Mouse (Mus musculus) heart, embryonic 13.5 days (tissue): ENCODE results near the gene Spin2-ps6. TPM values are rescaled to one million over a fixed set of nuclear protein-coding genes. Genes with fewer than 3 reads are reported as not detected.
"Not testable (repeated sequence)": the region's sequence is repeated elsewhere in the genome, so short reads cannot be mapped to it uniquely, and the experiment has no call there.

Source experiments
- ATAC-seq: fragments of 200-750 bp; cut with Nextera tagmentation; 2 replicates; pipeline ENCODE4 v1.8.0; 2017; ENCODE audit warnings: moderate TSS enrichment; ENCODE audit not compliant: insufficient number of reproducible peaks, low FRiP score, low TSS enrichment; ENCODE audit errors: extremely low read depth
- H3K27ac ChIP-seq: fragments of 300-500 bp; sonication (generic); replicated peaks from 2 replicates; pipeline ENCODE4 v1.5.1; 2015; ENCODE audit warnings: moderate library complexity, mild to moderate bottlenecking, inconsistent platforms
- H3K27me3 ChIP-seq: fragments of 300-500 bp; sonication (generic); replicated peaks from 2 replicates; pipeline ENCODE4 v1.6.1; 2015; ENCODE audit warnings: mild to moderate bottlenecking, inconsistent platforms
- H3K36me3 ChIP-seq: fragments of 300-500 bp; sonication (generic); 2 replicates; pipeline ENCODE4 v1.6.1; 2015; ENCODE audit warnings: mild to moderate bottlenecking, inconsistent platforms
- H3K4me1 ChIP-seq: fragments of 300-500 bp; sonication (generic); 2 replicates; pipeline ENCODE4 v1.6.1; 2015; ENCODE audit warnings: inconsistent platforms
- H3K4me2 ChIP-seq: fragments of 300-500 bp; sonication (generic); 2 replicates; pipeline ENCODE4 v1.6.1; 2015; ENCODE audit warnings: inconsistent platforms, mild to moderate bottlenecking, moderate library complexity
- H3K4me3 ChIP-seq: fragments of 300-500 bp; sonication (generic); 2 replicates; pipeline ENCODE4 v1.5.1; 2015; ENCODE audit warnings: moderate library complexity, mild to moderate bottlenecking, inconsistent platforms
- H3K9ac ChIP-seq: fragments of 300-500 bp; sonication (generic); 2 replicates; pipeline ENCODE4 v1.6.1; 2015; ENCODE audit warnings: inconsistent platforms, mild to moderate bottlenecking, moderate library complexity
- H3K9me3 ChIP-seq: fragments of 300-500 bp; sonication (generic); 2 replicates; pipeline ENCODE4 v1.6.1; 2016; ENCODE audit warnings: inconsistent platforms
- WGBS: fragments of 180-500 bp; shearing (Covaris S2); methylation state at CpG from one replicate; pipeline ENCODE4 v1.1.7; 2015; ENCODE audit warnings: mixed read lengths; 5-methylcytosine and 5-hydroxymethylcytosine counted together
- polyA plus RNA-seq: library from polyadenylated mRNA; unstranded; fragments of >200 nt; fragmentation: Nextera tagmentation; extraction: Ambion mirVana; gene quantifications from 2 replicates; pipeline ENCODE4 v1.2.1, GENCODE M21; 2015

The Spin2-ps6 gene
- polyA plus RNA-seq = not detected in 2 replicates

GRCm38 (mm10) chrX:33234569-33234968 is at the start of gene Spin2-ps6:
Gene Spin2-ps6, plus strand, starts transcription at chrX:33234869.
- not testable (repeated sequence) for H3K4me3 ChIP-seq, ATAC-seq, H3K27me3 ChIP-seq, H3K36me3 ChIP-seq, H3K9me3 ChIP-seq, H3K4me2 ChIP-seq, H3K27ac ChIP-seq, H3K4me1 ChIP-seq, H3K9ac ChIP-seq
- WGBS = 67% methylated on average over 1 of the region's 3 CpGs

Other genes with a start within 250 kb of the Spin2-ps6 start
- not detected in 2 replicates for gene Btbd35f12, start 78.5 kb downstream of the Spin2-ps6 start, polyA plus RNA-seq